Mouse (Mus musculus) cerebellum, adult 2 months (tissue): ENCODE results near the gene Tmem63b. TPM values are rescaled to one million over a fixed set of nuclear protein-coding genes. Genes with fewer than 3 reads are reported as not detected.

Experiments used
- DNase-seq, 2 experiments: peaks; one replicate each; pipeline ENCODE4 v3.0.0; 2021
- H3K27ac ChIP-seq: fragments of 200-500 bp; 2 replicates; pipeline ENCODE4 v1.5.1; 2012; ENCODE audit warnings: low read length, control low read depth, inconsistent platforms; ENCODE audit not compliant: insufficient read depth
- H3K27me3 ChIP-seq: fragments of 200-500 bp; 2 replicates; pipeline ENCODE4 v1.6.1; 2012; ENCODE audit warnings: inconsistent platforms, mild to moderate bottlenecking, low read length, moderate library complexity; ENCODE audit not compliant: control insufficient read depth, insufficient read depth
- H3K4me1 ChIP-seq: fragments of 200-500 bp; 2 replicates; pipeline ENCODE4 v1.6.1; 2011; ENCODE audit warnings: low read length; ENCODE audit not compliant: control insufficient read depth, insufficient read depth
- H3K4me3 ChIP-seq: fragments of 200-500 bp; replicated peaks from 2 replicates; pipeline ENCODE3; 2011; ENCODE audit warnings: mild to moderate bottlenecking, low read depth, low read length, control low read depth; ENCODE audit not compliant: insufficient read depth
- CTCF ChIP-seq: fragments of 200-500 bp; IDR thresholded peaks from 2 replicates; pipeline ENCODE4 v1.5.1; 2011; ENCODE audit warnings: low read depth, mild to moderate bottlenecking, control low read depth, low read length, moderate library complexity, borderline replicate concordance; ENCODE audit not compliant: insufficient read depth
- POLR2A ChIP-seq: fragments of 200-500 bp; IDR thresholded peaks from 2 replicates; pipeline ENCODE4 v1.6.1; 2011; ENCODE audit warnings: low read length, control low read depth, borderline replicate concordance; ENCODE audit not compliant: insufficient read depth
- WGBS: fragments of 180-500 bp; shearing (Covaris S2); methylation state at CpG from one replicate; pipeline ENCODE4 v1.1.7; 2018; 5-methylcytosine and 5-hydroxymethylcytosine counted together
- polyA plus RNA-seq: library from polyadenylated mRNA; depleted of rRNA; stranded (reverse); fragments of >200 nt; gene quantifications from 2 replicates; pipeline ENCODE4 v1.2.3, GENCODE M21; 2012

Tmem63b gene
- polyA plus RNA-seq, 1 experiment = 196 TPM

DNA sequence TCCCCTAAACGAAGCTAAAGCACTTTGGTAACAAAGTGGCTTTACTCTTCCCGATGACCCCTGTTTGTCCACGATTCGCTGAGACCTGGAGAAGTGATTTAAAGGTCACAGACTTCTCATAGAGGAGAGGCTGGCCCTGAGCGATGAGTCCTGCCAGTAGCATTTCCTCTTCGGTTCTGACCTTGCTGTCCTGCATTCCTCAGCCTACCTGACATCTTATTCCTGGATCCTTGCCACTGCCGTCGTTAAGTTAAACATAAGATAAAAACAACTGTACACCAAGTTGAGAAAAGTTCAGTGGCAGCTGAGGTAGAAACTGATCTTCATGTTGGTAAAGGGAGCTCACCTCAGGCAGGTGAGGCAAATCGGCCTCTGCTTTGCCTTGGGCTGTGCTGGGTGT lies 2.4 kb upstream of the Tmem63b start:
- WGBS = 93% methylated on average over 9 of the region's 9 CpGs
- Histone ChIP-seq H3K4me1 (peaks cover 6% of the 10 kb centered on the region), H3K4me3 (no peak overlapping the region), H3K27ac (no peak overlapping the region), H3K27me3 (no peaks in the 10 kb centered on the region)
- TF ChIP-seq CTCF (no peak), POLR2A (no peak)
- no peak for DNase-seq

DNA sequence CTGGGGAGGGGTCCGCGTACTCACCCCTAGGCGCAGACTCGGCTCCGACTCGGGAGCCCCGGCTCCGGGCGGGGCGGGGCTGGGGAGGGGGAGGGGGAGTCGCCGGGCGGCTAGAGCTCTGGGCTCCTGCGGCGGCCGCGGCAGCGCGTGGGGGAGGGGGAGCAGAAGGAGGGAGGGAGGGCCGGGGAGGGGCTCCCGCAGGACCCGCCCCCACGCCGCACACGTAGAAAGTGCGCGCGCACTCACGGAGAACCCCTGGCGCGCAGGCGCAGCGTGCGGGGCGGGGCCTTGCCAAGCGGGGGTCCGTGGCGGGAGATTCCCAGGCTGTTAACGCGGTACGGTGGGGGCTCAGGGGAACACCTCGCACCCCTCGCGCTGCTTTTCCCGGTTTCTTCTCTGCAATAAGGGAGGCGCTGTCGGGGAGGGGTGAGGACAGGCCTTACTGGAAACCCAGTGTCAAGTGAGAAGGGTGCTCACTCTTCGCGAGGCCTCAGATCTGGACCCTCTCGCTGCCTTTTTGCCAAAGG lies 549 bp downstream of the Tmem63b start, which contains the start of gene Mrpl14:
TSS of gene Mrpl14 (plus strand) at position 230 of the 527 bp plus-strand sequence.
- H3K4me1 ChIP-seq = peaks cover 4% of the 10 kb centered on the region; the same call in 1 of the 2 replicates
- H3K4me3 ChIP-seq = peak within 1 kb of the TSS; percentile 99
- H3K27ac ChIP-seq = peak within 1 kb of the TSS; percentile 79
- TF ChIP-seq CTCF = no peak
- TF ChIP-seq POLR2A = peak; percentile 75
- H3K27me3 ChIP-seq = no peaks in the 10 kb centered on the region
- WGBS = 1% methylated on average over 49 of the region's 50 CpGs
- peak; percentile 89 to 93 for DNase-seq

DNA sequence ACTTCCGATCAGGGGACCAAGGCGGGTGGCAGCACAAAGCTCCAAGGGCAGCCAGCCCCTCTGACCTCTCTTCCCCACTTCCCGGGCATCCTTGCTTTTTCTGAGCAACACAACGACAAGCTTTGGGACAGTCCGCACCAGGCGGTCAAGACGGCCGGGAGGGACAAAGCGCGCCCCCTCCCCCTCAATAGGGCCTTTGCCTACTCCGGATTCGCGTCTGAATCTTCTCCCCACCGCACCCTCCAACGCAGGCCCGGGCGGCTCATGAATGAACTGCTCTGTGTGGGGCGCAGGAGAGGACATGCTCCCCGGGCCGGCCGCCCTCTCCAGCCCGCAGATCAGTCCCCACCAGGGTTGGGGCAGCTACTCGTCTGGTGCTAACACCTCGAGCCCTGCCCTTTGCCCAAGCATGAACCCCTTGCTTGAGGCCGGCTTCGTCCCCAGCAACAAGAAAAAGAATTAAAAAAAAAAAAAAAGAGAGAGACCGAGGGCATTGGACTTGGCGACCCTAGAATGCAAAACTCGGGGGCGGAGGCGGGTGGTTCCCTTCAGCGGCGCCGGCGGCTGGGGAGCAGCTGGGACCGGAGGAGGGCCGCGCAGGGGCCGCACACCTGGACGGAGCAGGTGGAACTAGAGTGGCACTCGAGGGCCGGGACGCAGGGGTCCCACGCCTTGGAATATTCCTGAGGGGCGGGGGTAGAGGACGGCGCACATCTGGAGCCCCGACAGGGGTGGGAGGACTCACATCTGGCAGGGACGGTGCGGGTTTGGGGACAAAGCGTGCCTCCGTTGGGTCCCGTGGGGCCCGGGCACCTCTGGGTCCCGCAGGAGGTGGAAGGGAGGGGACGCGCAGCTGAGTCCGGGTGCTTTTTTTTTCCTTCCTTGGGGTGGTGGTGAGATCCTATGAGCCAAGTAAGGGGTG lies 1.3 kb downstream of the Tmem63b start:
- TF ChIP-seq POLR2A (no peak), CTCF (no peak)
- under 1% methylated on average over 58 of the region's 58 CpGs for WGBS
- H3K27ac ChIP-seq = peak overlapping the region; percentile 79

DNA sequence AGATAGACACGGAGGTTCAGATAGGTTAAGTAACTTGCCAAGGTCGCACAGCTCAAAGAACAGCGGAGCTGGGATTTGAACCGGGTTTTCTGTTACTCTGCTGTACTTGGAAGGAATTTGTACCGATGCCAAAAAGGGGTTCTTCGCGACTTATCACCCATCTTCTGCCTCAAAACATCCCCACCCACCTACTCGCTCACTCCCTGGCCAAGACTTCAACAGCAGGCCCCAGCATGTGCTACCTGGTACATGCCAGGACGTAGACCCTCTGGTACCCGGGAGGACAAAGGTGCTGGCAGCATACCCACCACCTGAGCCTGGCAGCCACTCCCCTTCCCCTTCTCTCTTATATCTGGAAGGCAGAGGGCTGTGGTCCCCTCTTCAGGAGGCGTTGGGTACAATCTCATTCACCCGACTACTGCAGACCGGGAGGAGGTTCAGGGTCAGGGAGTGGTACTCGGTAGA lies 2.0 kb downstream of the Tmem63b start:
- Histone ChIP-seq H3K4me1 (peaks cover 10% of the 10 kb centered on the region), H3K27ac (no peak overlapping the region), H3K4me3 (peak overlapping the region; percentile 90), H3K27me3 (no peaks in the 10 kb centered on the region)
- TF ChIP-seq CTCF (no peak), POLR2A (no peak)
- peak in 1 of 2 experiments; percentile 34 for DNase-seq
- 21% methylated on average over 14 of the region's 14 CpGs for WGBS

More for the DNA sequence above, 1.3 kb downstream of the Tmem63b start:
- peak; percentile 56 to 67 for DNase-seq
- Histone ChIP-seq H3K27me3 (no peaks in the 10 kb centered on the region), H3K4me1 (peaks cover 8% of the 10 kb centered on the region), H3K4me3 (peak overlapping the region; percentile 90)

DNA sequence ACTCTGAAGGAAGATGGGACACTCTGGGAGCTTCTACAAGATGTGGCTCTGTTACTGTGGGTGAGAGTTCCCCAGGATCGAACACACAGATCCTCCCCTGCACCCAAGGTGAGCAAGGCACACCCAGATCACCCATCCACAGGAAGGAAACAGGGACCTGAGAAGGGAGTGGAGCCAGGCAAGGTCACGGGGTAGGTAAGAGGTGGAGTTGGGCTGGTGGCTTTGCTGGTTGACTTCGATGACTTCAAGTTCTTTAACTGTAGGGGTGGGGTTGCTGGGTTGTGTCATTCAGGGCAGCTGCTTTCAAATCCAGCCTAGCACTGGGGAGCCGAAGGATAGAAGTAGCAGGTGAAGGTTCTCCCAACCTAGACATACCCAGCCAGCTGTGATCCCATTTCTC lies 3.9 kb downstream of the Tmem63b start:
- 88% methylated on average over 4 of the region's 4 CpGs for whole genome bisulfite sequencing
- DNase-seq = no peak
- no peaks in the 10 kb centered on the region for H3K27me3 ChIP-seq
- no peak overlapping the region for H3K27ac ChIP-seq
- peaks cover 10% of the 10 kb centered on the region for H3K4me1 ChIP-seq
- H3K4me3 ChIP-seq = no peak overlapping the region
- no peak for TF ChIP-seq POLR2A
- no peak for TF ChIP-seq CTCF

DNA sequence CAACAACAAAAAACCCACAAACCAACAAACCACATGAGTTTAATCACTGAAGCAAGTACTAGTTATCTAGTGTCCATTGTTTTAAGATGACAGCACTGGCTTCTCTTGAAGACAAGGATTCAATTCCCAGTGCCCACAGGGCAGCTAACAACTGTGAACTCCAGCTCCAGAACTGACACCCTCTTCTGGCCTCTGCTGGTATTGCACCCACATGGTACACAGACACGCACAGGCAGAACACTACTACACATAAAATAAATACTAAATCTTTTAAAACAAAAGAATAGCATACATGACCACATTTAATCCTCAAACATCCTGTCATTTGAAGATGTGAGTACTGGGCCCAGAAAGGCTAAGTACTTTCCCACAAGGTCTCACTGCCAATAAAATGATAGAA lies 5.1 kb downstream of the Tmem63b start:
- H3K4me3 ChIP-seq = no peak overlapping the region
- no peak for DNase-seq
- H3K27ac ChIP-seq = no peak overlapping the region
- TF ChIP-seq CTCF (peak; percentile 44; the same call in 1 of the 2 replicates), POLR2A (no peak)
- H3K27me3 ChIP-seq = no peaks in the 10 kb centered on the region
- peaks cover 6% of the 10 kb centered on the region for H3K4me1 ChIP-seq
- WGBS = 98% methylated on average over 1 of the region's 1 CpGs

DNA sequence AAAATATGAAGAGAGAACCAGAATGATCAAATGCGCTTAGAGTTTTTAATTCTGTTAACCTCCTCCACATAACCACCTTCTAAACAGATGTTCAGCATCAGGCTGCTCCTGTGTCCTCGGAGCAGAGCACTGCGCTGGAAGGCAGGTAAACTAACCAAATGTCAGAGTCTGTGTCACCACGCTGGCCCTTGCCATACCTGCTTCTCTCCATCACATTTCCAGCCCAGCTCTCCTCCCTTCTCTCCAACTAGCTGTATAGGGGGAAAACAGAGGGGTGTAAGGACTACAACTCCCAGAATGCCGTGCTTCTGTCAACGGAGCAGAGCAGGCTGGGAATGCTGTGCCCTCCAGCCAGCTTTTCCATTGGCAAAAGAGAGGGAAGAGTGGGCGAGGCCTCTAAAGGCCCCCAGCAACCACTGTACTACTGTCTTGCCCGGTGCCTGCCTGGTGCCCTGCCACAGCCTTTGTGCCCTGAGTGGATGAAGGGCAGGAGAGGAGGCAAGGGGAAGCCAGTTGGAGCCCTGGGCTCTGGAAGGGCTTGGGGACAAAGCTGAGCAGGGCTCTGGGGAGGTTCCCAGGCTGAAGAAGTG lies 6.2 kb downstream of the Tmem63b start:
- 0 out of 2 replicates have a peak, but pooled peaks have one; percentile 11 for TF ChIP-seq POLR2A
- TF ChIP-seq CTCF = no peak
- 45% methylated on average over 8 of the region's 8 CpGs for WGBS
- peak overlapping the region; percentile 23 for H3K4me3 ChIP-seq
- no peaks in the 10 kb centered on the region for H3K27me3 ChIP-seq
- H3K27ac ChIP-seq = no peak overlapping the region; the same call in 1 of the 2 replicates
- H3K4me1 ChIP-seq = peaks cover 6% of the 10 kb centered on the region
- peak; percentile 59 to 68 for DNase-seq

DNA sequence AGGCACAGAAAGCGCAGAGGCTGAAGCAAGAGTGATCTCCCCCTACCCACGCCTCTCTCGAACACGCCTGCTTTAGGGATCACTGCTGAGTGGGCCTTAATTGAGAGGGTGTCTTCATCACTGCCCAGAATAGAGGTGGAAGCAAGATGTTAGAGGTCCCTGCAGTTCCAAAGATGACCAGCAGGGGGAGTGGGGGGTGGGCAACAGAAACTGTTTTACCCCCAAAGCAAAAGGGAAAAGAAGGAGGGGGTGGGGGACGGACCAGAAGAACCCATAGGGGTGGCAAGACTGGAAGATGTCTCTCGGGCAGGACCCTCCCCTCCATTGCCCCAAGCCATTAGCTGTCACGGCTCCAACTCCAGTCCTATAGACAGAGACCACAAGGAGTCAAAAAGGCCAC lies 8.6 kb downstream of the Tmem63b start:
- 28% methylated on average over 7 of the region's 7 CpGs for WGBS
- peak; percentile 72 for TF ChIP-seq CTCF
- TF ChIP-seq POLR2A = no peak
- peak; percentile 40 to 70 for DNase-seq
- no peaks in the 10 kb centered on the region for H3K27me3 ChIP-seq
- H3K4me1 ChIP-seq = peaks cover 6% of the 10 kb centered on the region
- no peak overlapping the region for H3K4me3 ChIP-seq
- no peak overlapping the region for H3K27ac ChIP-seq
